Mouse (Mus musculus) intestine, embryonic 16.5 days (tissue): ENCODE data around the gene Dnah8. TPM values are rescaled to one million over a fixed set of nuclear protein-coding genes. Genes with fewer than 3 reads are reported as not detected.

ENCODE experiments used
- ATAC-seq: fragments of 200-750 bp; cut with Nextera tagmentation; 2 replicates; pipeline ENCODE4 v1.8.0; 2017; ENCODE audit warnings: moderate TSS enrichment, moderate library complexity
- H3K27ac ChIP-seq: fragments of 300-500 bp; sonication (generic); 2 replicates; pipeline ENCODE4 v1.5.1; 2014; ENCODE audit warnings: mild to moderate bottlenecking, low read length
- H3K27me3 ChIP-seq: fragments of 300-500 bp; sonication (generic); replicated peaks from 2 replicates; pipeline ENCODE4 v1.6.1; 2014; ENCODE audit warnings: low read length, control low read depth, mixed read lengths; ENCODE audit not compliant: control insufficient read depth, insufficient read depth
- H3K36me3 ChIP-seq: fragments of 300-500 bp; sonication (generic); 2 replicates; pipeline ENCODE4 v1.6.1; 2014; ENCODE audit warnings: low read length, control low read depth; ENCODE audit not compliant: control insufficient read depth, insufficient read depth
- H3K4me1 ChIP-seq: fragments of 300-500 bp; sonication (generic); 2 replicates; pipeline ENCODE4 v1.6.1; 2014; ENCODE audit warnings: low read length, control low read depth, mixed read lengths; ENCODE audit not compliant: control insufficient read depth, insufficient read depth
- H3K4me2 ChIP-seq: fragments of 300-500 bp; sonication (generic); 2 replicates; pipeline ENCODE4 v1.6.1; 2014; ENCODE audit warnings: low read depth, low read length, control low read depth
- H3K4me3 ChIP-seq: fragments of 300-500 bp; sonication (generic); 2 replicates; pipeline ENCODE4 v1.5.1; 2014; ENCODE audit warnings: mild to moderate bottlenecking, low read length
- H3K9ac ChIP-seq: fragments of 300-500 bp; sonication (generic); 2 replicates; pipeline ENCODE4 v1.6.1; 2014; ENCODE audit warnings: low read depth, low read length
- H3K9me3 ChIP-seq: fragments of 300-500 bp; sonication (generic); 2 replicates; pipeline ENCODE4 v1.6.1; 2016; ENCODE audit warnings: low read length, control low read depth; ENCODE audit not compliant: control insufficient read depth
- WGBS: fragments of 180-500 bp; shearing (Covaris S2); extraction: QIAGEN DNeasy Blood & Tissue Kit; methylation state at CpG from one replicate; pipeline ENCODE4 v1.1.7; 2014; 5-methylcytosine and 5-hydroxymethylcytosine counted together
- polyA plus RNA-seq: library from polyadenylated mRNA; unstranded; fragments of >200 nt; fragmentation: Nextera tagmentation; extraction: Ambion mirVana; gene quantifications from 2 replicates; pipeline ENCODE4 v1.2.1, GENCODE M21; 2015

Gene Dnah8
- polyA plus RNA-seq, 1 experiment from 2014 or later: 0.79 TPM

- no peak overlapping the region for H3K9ac ChIP-seq
- no peaks in the 10 kb centered on the region for H3K27me3 ChIP-seq
- no peak overlapping the region for H3K4me3 ChIP-seq
- 60% methylated on average over 29 of the region's 29 CpGs for WGBS
- no peaks in the 10 kb centered on the region for H3K9me3 ChIP-seq
- H3K4me1 ChIP-seq: no peaks in the 10 kb centered on the region
- no peak overlapping the region for H3K4me2 ChIP-seq
- ATAC-seq: no peak
- H3K36me3 ChIP-seq: no peaks in the 10 kb centered on the region
- no peak overlapping the region for H3K27ac ChIP-seq
Observed at GRCm38 (mm10) chr17:30746056-30747024, 122.2 kb downstream of the Dnah8 start.

GRCm38 (mm10) chr17:30749391-30749790 is 125.2 kb downstream of the Dnah8 start:
- Histone ChIP-seq H3K4me1 (no peaks in the 10 kb centered on the region), H3K27ac (no peak overlapping the region), H3K4me3 (no peak overlapping the region), H3K36me3 (no peaks in the 10 kb centered on the region), H3K27me3 (no peaks in the 10 kb centered on the region), H3K9ac (no peak overlapping the region), H3K9me3 (no peaks in the 10 kb centered on the region), H3K4me2 (no peak overlapping the region)
- WGBS: 85% methylated on average over 12 of the region's 12 CpGs
- no peak for ATAC-seq

GRCm38 (mm10) chr17:30750269-30750668 is 126.1 kb downstream of the Dnah8 start:
- no peak overlapping the region for H3K27ac ChIP-seq
- H3K36me3 ChIP-seq: no peaks in the 10 kb centered on the region
- no peaks in the 10 kb centered on the region for H3K4me1 ChIP-seq
- no peak overlapping the region for H3K9ac ChIP-seq
- H3K4me2 ChIP-seq: no peak overlapping the region
- no peaks in the 10 kb centered on the region for H3K9me3 ChIP-seq
- ATAC-seq: no peak
- H3K4me3 ChIP-seq: no peak overlapping the region
- H3K27me3 ChIP-seq: no peaks in the 10 kb centered on the region
- WGBS: 43% methylated on average over 6 of the region's 6 CpGs

GRCm38 (mm10) chr17:30752370-30752818 is 128.2 kb downstream of the Dnah8 start:
- Histone ChIP-seq H3K4me3 (no peak overlapping the region), H3K9me3 (no peaks in the 10 kb centered on the region), H3K4me2 (no peak overlapping the region), H3K4me1 (no peaks in the 10 kb centered on the region), H3K27me3 (no peaks in the 10 kb centered on the region), H3K27ac (no peak overlapping the region), H3K36me3 (no peaks in the 10 kb centered on the region), H3K9ac (no peak overlapping the region)
- ATAC-seq: no peak
- 78% methylated on average over 12 of the region's 12 CpGs for WGBS

- H3K4me2 ChIP-seq: no peak overlapping the region
- H3K9me3 ChIP-seq: no peaks in the 10 kb centered on the region
- no peak overlapping the region for H3K4me3 ChIP-seq
- H3K27ac ChIP-seq: no peak overlapping the region
- no peak for ATAC-seq
- no peaks in the 10 kb centered on the region for H3K36me3 ChIP-seq
- H3K27me3 ChIP-seq: no peaks in the 10 kb centered on the region
- 86% methylated on average over 6 of the region's 6 CpGs for WGBS
- no peak overlapping the region for H3K9ac ChIP-seq
- H3K4me1 ChIP-seq: no peaks in the 10 kb centered on the region
Observed at GRCm38 (mm10) chr17:30753201-30753600, 129.0 kb downstream of the Dnah8 start.

- Histone ChIP-seq H3K9me3 (no peaks in the 10 kb centered on the region), H3K4me1 (no peaks in the 10 kb centered on the region), H3K4me3 (no peak overlapping the region), H3K4me2 (no peak overlapping the region), H3K27me3 (no peaks in the 10 kb centered on the region), H3K9ac (no peak overlapping the region), H3K36me3 (no peaks in the 10 kb centered on the region), H3K27ac (no peak overlapping the region)
- over 99% methylated on average over 5 of the region's 5 CpGs for WGBS
- ATAC-seq: no peak
Observed at GRCm38 (mm10) chr17:30756771-30757170, 132.6 kb downstream of the Dnah8 start.

GRCm38 (mm10) chr17:30760307-30760706 is 136.2 kb downstream of the Dnah8 start:
- H3K27me3 ChIP-seq: no peaks in the 10 kb centered on the region
- no peak for ATAC-seq
- H3K9ac ChIP-seq: no peak overlapping the region
- no peaks in the 10 kb centered on the region for H3K36me3 ChIP-seq
- no peaks in the 10 kb centered on the region for H3K9me3 ChIP-seq
- 90% methylated on average over 4 of the region's 4 CpGs for WGBS
- no peak overlapping the region for H3K4me3 ChIP-seq
- H3K4me1 ChIP-seq: no peaks in the 10 kb centered on the region
- H3K4me2 ChIP-seq: no peak overlapping the region
- H3K27ac ChIP-seq: no peak overlapping the region

GRCm38 (mm10) chr17:30764276-30764675 is 140.1 kb downstream of the Dnah8 start:
- no peaks in the 10 kb centered on the region for H3K27me3 ChIP-seq
- no peaks in the 10 kb centered on the region for H3K9me3 ChIP-seq
- WGBS: 90% methylated on average over 8 of the region's 8 CpGs
- H3K9ac ChIP-seq: no peak overlapping the region
- no peak overlapping the region for H3K27ac ChIP-seq
- no peak overlapping the region for H3K4me3 ChIP-seq
- no peak for ATAC-seq
- no peak overlapping the region for H3K4me2 ChIP-seq
- no peaks in the 10 kb centered on the region for H3K4me1 ChIP-seq
- H3K36me3 ChIP-seq: no peaks in the 10 kb centered on the region

GRCm38 (mm10) chr17:30774416-30774815 is 150.3 kb downstream of the Dnah8 start:
- Histone ChIP-seq H3K36me3 (no peaks in the 10 kb centered on the region), H3K27me3 (no peaks in the 10 kb centered on the region), H3K9me3 (no peaks in the 10 kb centered on the region), H3K4me2 (no peak overlapping the region), H3K4me3 (no peak overlapping the region), H3K27ac (no peak overlapping the region), H3K4me1 (no peaks in the 10 kb centered on the region), H3K9ac (no peak overlapping the region)
- ATAC-seq: no peak
